Mouse (Mus musculus) embryonic stem cell, embryonic (primary cell): ENCODE results near the gene Cfap99.

ENCODE experiments used
- CTCF ChIA-PET, 4 experiments: fragments of 300-600 bp in 2 of 4; fragments of 350-600 bp in 2 of 4; sonication (Branson Sonifier 250); formaldehyde crosslinking; loops; one replicate each; lab custom pipeline; 2022; ENCODE audit warnings: inconsistent platforms in 2 of 4; lab: Charles Lee
- POLR2A ChIA-PET, 4 experiments: fragments of 300-600 bp in 2 of 4; fragments of 350-600 bp in 2 of 4; sonication (Branson Sonifier 250); formaldehyde crosslinking; loops; one replicate each; lab custom pipeline; 2022; ENCODE audit warnings: antibody characterized with exemption in 4 of 4, inconsistent platforms in 1 of 4; lab: Charles Lee

The Cfap99 gene

GRCm38 (mm10) chr5:34269921-34270465 lies 18.4 kb upstream of the Cfap99 start:
- POLR2A ChIA-PET: interaction anchor here in 3 of 4 experiments (0.6 to 2.5 kb wide), 9 partner anchors 10 to 308 kb away, joined by 3 to 7 read pairs (median 3); partner anchors contain the start of gene Rnf4 (in 1 of the 3)

GRCm38 (mm10) chr5:34271743-34272142 lies 16.7 kb upstream of the Cfap99 start:
- CTCF ChIA-PET: interaction anchor here in 3 of 4 experiments (0.7 to 1.2 kb wide), 4 partner anchors 11 to 551 kb away, joined by 3 to 6 read pairs (median 4); no protein-coding TSS in a partner anchor
- POLR2A ChIA-PET: interaction anchor here in 2 of 4 experiments (1.1 to 2.5 kb wide), 6 partner anchors 11 to 389 kb away, joined by 3 to 12 read pairs (median 6); partner anchors contain the start of genes Rnf4 (in 2 of the 2), Grk4 (in 1 of the 2) and Nop14 (in 1 of the 2)

More at GRCm38 (mm10) chr5:34269921-34270465, 18.4 kb upstream of the Cfap99 start:
- CTCF ChIA-PET: interaction anchor here in 3 of 4 experiments (0.6 to 1.3 kb wide), 5 partner anchors 9 to 390 kb away, joined by 3 read pairs; partner anchors contain the start of genes Grk4 (in 1 of the 3) and Nop14 (in 1 of the 3)

GRCm38 (mm10) chr5:34273251-34273681 lies 15.1 kb upstream of the Cfap99 start:
- ChIA-PET POLR2A (interaction anchor here in 3 of 4 experiments (0.6 to 2.2 kb wide), 3 partner anchors 9 to 70 kb away, joined by 3 to 12 read pairs (median 9); partner anchors contain the start of gene Rnf4 (in 1 of the 3)), CTCF (interaction anchor here in 2 of 4 experiments (1.2 to 1.8 kb wide), 2 partner anchors 14 to 27 kb away, joined by 3 to 5 read pairs; no protein-coding TSS in a partner anchor)

- ChIA-PET POLR2A (interaction anchor here in 1 of 4 experiments (0.9 to 1.7 kb wide), 3 partner anchors 14 to 240 kb away, joined by 3 to 7 read pairs (median 5); partner anchors contain the start of genes Cfap99, Tnip2 and Zfyve28), CTCF (interaction anchor here in 1 of 4 experiments (1.8 kb wide), 1 partner anchor 13 kb away, joined by 5 read pairs; no protein-coding TSS in a partner anchor)
These were observed 14.1 kb upstream of the Cfap99 start for GRCm38 (mm10) chr5:34274268-34274667.

GRCm38 (mm10) chr5:34274676-34275293 lies 13.6 kb upstream of the Cfap99 start:
- POLR2A ChIA-PET: interaction anchor here in 2 of 4 experiments (0.9 to 2.4 kb wide), 8 partner anchors 11 to 239 kb away, joined by 3 to 13 read pairs (median 4); partner anchors contain the start of genes Cfap99 (in 2 of the 2), Zfyve28 (in 2 of the 2), Rnf4 (in 1 of the 2) and Tnip2 (in 1 of the 2)
- CTCF ChIA-PET: no interaction called here

GRCm38 (mm10) chr5:34276191-34276590 lies 12.2 kb upstream of the Cfap99 start:
- ChIA-PET POLR2A (interaction anchor here in 3 of 4 experiments (0.6 to 2.4 kb wide), 12 partner anchors 9 to 384 kb away, joined by 3 to 13 read pairs (median 4); partner anchors contain the start of genes Cfap99 (in 2 of the 3), Zfyve28 (in 2 of the 3), Grk4 (in 1 of the 3) and Nop14 (in 1 of the 3)), CTCF (no interaction called here)

- CTCF ChIA-PET: no interaction called here
- POLR2A ChIA-PET: interaction anchor here in 2 of 4 experiments (0.7 to 2.7 kb wide), 8 partner anchors 9 to 383 kb away, joined by 3 to 13 read pairs (median 6); partner anchors contain the start of genes Cfap99 (in 2 of the 2), Zfyve28 (in 2 of the 2), Grk4 (in 1 of the 2) and Nop14 (in 1 of the 2)
These were observed 11.7 kb upstream of the Cfap99 start for GRCm38 (mm10) chr5:34276746-34277145.

GRCm38 (mm10) chr5:34278058-34278457 lies 10.3 kb upstream of the Cfap99 start:
- ChIA-PET CTCF (interaction anchor here in 1 of 4 experiments (0.6 kb wide), 1 partner anchor 62 kb away, joined by 3 read pairs; no protein-coding TSS in a partner anchor), POLR2A (interaction anchor here in 3 of 4 experiments (1.1 to 2.7 kb wide), 7 partner anchors 10 to 382 kb away, joined by 3 to 8 read pairs (median 5); partner anchors contain the start of genes Zfyve28 (in 3 of the 3), Cfap99 (in 2 of the 3), Rnf4 (in 2 of the 3) and Grk4 (in 1 of the 3))

GRCm38 (mm10) chr5:34279214-34279613 lies 9.2 kb upstream of the Cfap99 start:
- ChIA-PET POLR2A (interaction anchor here (0.7 to 2.7 kb wide), 11 partner anchors 9 to 381 kb away, joined by 3 to 8 read pairs (median 3); partner anchors contain the start of genes Rnf4 (in 3 of the 4), Zfyve28 (in 2 of the 4), Cfap99 (in 1 of the 4) and Grk4 (in 1 of the 4)), CTCF (interaction anchor here in 2 of 4 experiments (0.6 to 1.3 kb wide), 3 partner anchors 9 to 274 kb away, joined by 3 to 4 read pairs (median 3); no protein-coding TSS in a partner anchor)

GRCm38 (mm10) chr5:34280976-34281375 lies 7.4 kb upstream of the Cfap99 start:
- ChIA-PET POLR2A (interaction anchor here in 3 of 4 experiments (0.6 to 4.5 kb wide), 9 partner anchors 8 to 379 kb away, joined by 3 to 23 read pairs (median 4); partner anchors contain the start of genes Rnf4 (in 2 of the 3), Grk4 (in 1 of the 3) and Nop14 (in 1 of the 3)), CTCF (interaction anchor here in 2 of 4 experiments (0.6 to 0.8 kb wide), 3 partner anchors 45 to 292 kb away, joined by 3 to 7 read pairs (median 3); partner anchors contain the start of gene Add1 (in 1 of the 2))

GRCm38 (mm10) chr5:34283355-34283754 lies 5.0 kb upstream of the Cfap99 start:
- POLR2A ChIA-PET: interaction anchor here in 3 of 4 experiments (0.8 to 4.5 kb wide), 7 partner anchors 11 to 171 kb away, joined by 3 to 23 read pairs (median 4); partner anchors contain the start of gene Rnf4 (in 2 of the 3)

GRCm38 (mm10) chr5:34284156-34284750 lies 4.1 kb upstream of the Cfap99 start:
- CTCF ChIA-PET: no interaction called here

More at GRCm38 (mm10) chr5:34283355-34283754, 5.0 kb upstream of the Cfap99 start:
- CTCF ChIA-PET: interaction anchor here in 2 of 4 experiments (0.7 to 2.3 kb wide), 2 partner anchors 11 to 47 kb away, joined by 3 to 6 read pairs; no protein-coding TSS in a partner anchor

GRCm38 (mm10) chr5:34285285-34285684 lies 3.1 kb upstream of the Cfap99 start:
- POLR2A ChIA-PET: interaction anchor here in 3 of 4 experiments (0.6 to 4.5 kb wide), 10 partner anchors 9 to 1241 kb away, joined by 3 to 23 read pairs (median 5); partner anchors contain the start of genes Fam193a (in 1 of the 3), Rnf4 (in 1 of the 3) and Sh3bp2 (in 1 of the 3)
- CTCF ChIA-PET: interaction anchor here in 1 of 4 experiments (0.6 kb wide), 1 partner anchor 569 kb away, joined by 4 read pairs; no protein-coding TSS in a partner anchor

More at GRCm38 (mm10) chr5:34284156-34284750, 4.1 kb upstream of the Cfap99 start:
- POLR2A ChIA-PET: interaction anchor here in 2 of 4 experiments (0.7 to 4.5 kb wide), 8 partner anchors 8 to 502 kb away, joined by 3 to 23 read pairs (median 4); partner anchors contain the start of genes Rnf4 (in 2 of the 2), Letm1 (in 1 of the 2) and Nop14 (in 1 of the 2)

- CTCF ChIA-PET: interaction anchor here in 2 of 4 experiments (0.6 to 2.2 kb wide), 3 partner anchors 13 to 227 kb away, joined by 3 to 5 read pairs (median 4); partner anchors contain the start of genes Fam193a (in 1 of the 2) and Tnip2 (in 1 of the 2)
- POLR2A ChIA-PET: interaction anchor here in 3 of 4 experiments (0.5 to 5.3 kb wide), 19 partner anchors 8 to 593 kb away, joined by 3 to 41 read pairs (median 5); partner anchors contain the start of genes Rnf4 (in 2 of the 3), Nsd2 (in 1 of the 3) and Tnip2 (in 1 of the 3)
These were observed 1.9 kb upstream of the Cfap99 start for GRCm38 (mm10) chr5:34286516-34286915.

GRCm38 (mm10) chr5:34287001-34287837 lies 1.2 kb upstream of the Cfap99 start:
- ChIA-PET POLR2A (interaction anchor here (0.5 to 5.3 kb wide), 22 partner anchors 9 to 817 kb away, joined by 3 to 41 read pairs (median 4); partner anchors contain the start of genes Rnf4 (in 3 of the 4), Grk4 (in 1 of the 4), Haus3 (in 1 of the 4) and Nop14 (in 1 of the 4)), CTCF (interaction anchor here in 3 of 4 experiments (0.6 to 2.2 kb wide), 4 partner anchors 14 to 1659 kb away, joined by 3 to 5 read pairs (median 4); partner anchors contain the start of genes Fam193a (in 1 of the 3) and Tnip2 (in 1 of the 3))
